Mouse (Mus musculus) B cell, adult 2 months (primary cell): ENCODE results near the gene Sgce.

ENCODE experiments used
- DNase-seq, 2 experiments: peaks; one replicate each; pipeline ENCODE4 v3.0.0; 2022

Sgce gene

GRCm38 (mm10) chr6:4642068-4642467 lies 104.9 kb downstream of the Sgce start:
- DNase-seq, result no peak

DNA sequence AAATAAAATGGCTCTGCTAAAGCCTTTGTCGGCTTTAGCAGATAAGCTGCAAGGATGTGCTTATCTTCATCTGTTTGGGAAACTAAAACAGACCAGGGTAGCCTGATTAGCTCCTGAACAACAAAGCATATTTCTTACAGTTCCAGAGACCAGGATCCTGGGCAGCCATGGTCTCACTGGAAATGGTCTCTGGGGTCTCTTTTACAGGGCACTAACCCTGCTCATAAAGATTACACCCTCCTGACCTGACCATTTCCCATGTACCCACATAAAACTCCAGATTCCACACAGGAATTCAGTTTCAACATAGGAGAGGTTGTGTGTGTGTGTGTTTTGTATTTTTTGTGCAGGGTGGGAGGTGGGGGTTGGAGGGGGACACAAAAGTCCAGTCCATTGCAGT lies 112.2 kb downstream of the Sgce start:
- DNase-seq, result no peak

- DNase-seq, result no peak
Observed at GRCm38 (mm10) chr6:4633189-4633588, 113.8 kb downstream of the Sgce start.

DNA sequence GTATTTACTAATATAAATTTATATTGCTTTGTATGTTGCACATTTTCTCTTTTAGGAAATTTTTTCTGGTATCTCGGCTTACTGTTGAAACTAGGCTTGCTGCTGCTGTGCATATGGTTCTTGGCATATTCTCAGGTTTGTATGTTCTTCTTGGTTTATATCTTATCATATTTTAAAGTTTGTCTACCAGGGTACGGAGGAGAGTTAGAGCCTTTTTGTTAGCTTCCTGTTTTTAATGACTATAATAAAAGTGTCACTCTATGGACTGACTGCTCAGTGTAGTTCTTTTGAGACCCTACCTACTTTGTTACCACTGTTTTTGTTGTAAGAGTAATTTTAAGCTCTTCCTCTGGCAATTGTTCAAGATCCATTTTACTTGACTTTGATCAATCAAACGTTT lies 115.5 kb downstream of the Sgce start:
- DNase-seq, result no peak
